ENCODE assay signal across 22 mouse cellular contexts in genomic region chr12:72719452-72720087, GRCm38 (mm10). TPM values are rescaled to one million over a fixed set of nuclear protein-coding genes. Genes with fewer than 3 reads are reported as not detected.
DNase-seq lines count a peak whose midpoint lies in the region; ATAC-seq and TF ChIP-seq lines count a peak whose summit lies in the region.
"Had no signal": no experiment of that assay in that cellular context is flagged by ENCODE, and none has a peak within 500 bp of the region (broad histone marks: within the 10 kb centered on the region; RNA-seq: fewer than 3 reads in every experiment).

No protein-coding gene starts in this region.

- H3K27me3 ChIP-seq in cerebellum, adult 2 months (ENCODE audit: control insufficient read depth, insufficient read depth, low read length): no peaks in the 10 kb centered on the region
- H3K27me3 ChIP-seq in heart, embryonic 16.5 days (ENCODE audit: control insufficient read depth, insufficient read depth, low read length): no peaks in the 10 kb centered on the region
- no peaks in the 10 kb centered on the region for H3K27me3 ChIP-seq in stomach, embryonic 14.5 days (ENCODE audit: control insufficient read depth, insufficient read depth, low read length)
- H3K27me3 ChIP-seq: embryonic facial prominence, embryonic 12.5 days; hindbrain, embryonic 15.5 days; limb, embryonic 15.5 days; midbrain, embryonic 12.5 days; neural tube, embryonic 13.5 days had no signal

- peak; percentile 91 for ATAC-seq in heart, embryonic 16.5 days (replicated peaks; ENCODE audit: extremely low read depth, insufficient read depth, low FRiP score)
- ATAC-seq in stomach, embryonic 14.5 days (ENCODE audit: insufficient number of reproducible peaks, insufficient read depth, low FRiP score, low read depth): peak; percentile 80; the same call in 1 of the 2 replicates
- ATAC-seq in megakaryocyte-erythroid progenitor cell, adult 5-6 weeks (replicated peaks; ENCODE audit: low FRiP score, low TSS enrichment, poor library complexity, severe bottlenecking): no peak
- ATAC-seq: CD4-positive, CD25-positive, alpha-beta regulatory T cell, adult 4 months; forebrain, embryonic 16.5 days had no signal

- H3K27ac ChIP-seq in cerebellum, adult 2 months (ENCODE audit: insufficient read depth, low read length): no peak overlapping the region
- peak overlapping the region; percentile 86 for H3K27ac ChIP-seq in heart, embryonic 16.5 days (ENCODE audit: low read length)
- H3K27ac ChIP-seq in stomach, embryonic 14.5 days (ENCODE audit: low read length): peak overlapping the region; percentile 86
- H3K27ac ChIP-seq: embryonic facial prominence, embryonic 12.5 days; hindbrain, embryonic 15.5 days; limb, embryonic 15.5 days; midbrain, embryonic 12.5 days; neural tube, embryonic 13.5 days had no signal

- H3K4me1 ChIP-seq in cerebellum, adult 2 months (ENCODE audit: control insufficient read depth, insufficient read depth, low read length): no peaks in the 10 kb centered on the region; the same call in 1 of the 2 replicates
- peaks cover 7% of the 10 kb centered on the region; the same call in 1 of the 2 replicates for H3K4me1 ChIP-seq in heart, embryonic 16.5 days (ENCODE audit: control insufficient read depth, insufficient read depth, low read length)
- H3K4me1 ChIP-seq in stomach, embryonic 14.5 days (ENCODE audit: control insufficient read depth, insufficient read depth, low read length): peaks cover 4% of the 10 kb centered on the region; the same call in 1 of the 2 replicates
- H3K4me1 ChIP-seq: hindbrain, embryonic 15.5 days; limb, embryonic 15.5 days; midbrain, embryonic 12.5 days; neural tube, embryonic 13.5 days had no signal

- no peaks in the 10 kb centered on the region for H3K9me3 ChIP-seq in heart, embryonic 16.5 days (replicated peaks; ENCODE audit: control insufficient read depth, low read length)
- no peaks in the 10 kb centered on the region for H3K9me3 ChIP-seq in stomach, embryonic 14.5 days (ENCODE audit: control insufficient read depth, low read depth, low read length)
- H3K9me3 ChIP-seq: embryonic facial prominence, embryonic 12.5 days; G1E; hindbrain, embryonic 15.5 days; limb, embryonic 15.5 days; midbrain, embryonic 12.5 days; neural tube, embryonic 13.5 days had no signal

- H3K4me2 ChIP-seq in heart, embryonic 16.5 days (ENCODE audit: low read depth, low read length): no peak overlapping the region
- H3K4me2 ChIP-seq in stomach, embryonic 14.5 days (replicated peaks; ENCODE audit: low read depth, low read length): 0 out of 2 replicates have a peak overlapping the region, but pooled peaks have one; percentile 12
- H3K4me2 ChIP-seq: embryonic facial prominence, embryonic 12.5 days; hindbrain, embryonic 15.5 days; limb, embryonic 15.5 days; midbrain, embryonic 12.5 days; neural tube, embryonic 13.5 days had no signal

- TF ChIP-seq CTCF in cerebellum, adult 2 months (IDR thresholded peaks at IDR 0.05; ENCODE audit: borderline replicate concordance, insufficient read depth, low read depth, low read length): no peak

- no peak overlapping the region for H3K4me3 ChIP-seq in cerebellum, adult 2 months (replicated peaks; ENCODE audit: insufficient read depth, low read depth, low read length)
- no peak overlapping the region for H3K4me3 ChIP-seq in heart, embryonic 16.5 days (ENCODE audit: low read length)
- no peak overlapping the region for H3K4me3 ChIP-seq in stomach, embryonic 14.5 days (ENCODE audit: low read depth, low read length)
- H3K4me3 ChIP-seq: embryonic facial prominence, embryonic 12.5 days; hindbrain, embryonic 15.5 days; limb, embryonic 15.5 days; midbrain, embryonic 12.5 days; neural tube, embryonic 13.5 days had no signal

- 0 out of 2 replicates have a peak overlapping the region, but pooled peaks have one; percentile 16 for H3K9ac ChIP-seq in heart, embryonic 16.5 days (ENCODE audit: low read length)
- H3K9ac ChIP-seq in stomach, embryonic 14.5 days (replicated peaks; ENCODE audit: low read depth, low read length): no peak overlapping the region
- H3K9ac ChIP-seq: embryonic facial prominence, embryonic 12.5 days; hindbrain, embryonic 15.5 days; limb, embryonic 15.5 days; midbrain, embryonic 12.5 days; neural tube, embryonic 13.5 days had no signal

- TF ChIP-seq POLR2A in cerebellum, adult 2 months (IDR thresholded peaks at IDR 0.05; ENCODE audit: borderline replicate concordance, insufficient read depth, low read length): no peak

- 46% methylated on average over 11 of the region's 11 CpGs for WGBS in cerebellum, adult 2 months
- WGBS in heart, embryonic 16.5 days: 34% methylated on average over 11 of the region's 11 CpGs
- WGBS in stomach, embryonic 14.5 days: 29% methylated on average over 11 of the region's 11 CpGs

- no peaks in the 10 kb centered on the region for H3K36me3 ChIP-seq in heart, embryonic 16.5 days (ENCODE audit: control insufficient read depth, insufficient read depth)
- no peaks in the 10 kb centered on the region for H3K36me3 ChIP-seq in stomach, embryonic 14.5 days (ENCODE audit: control insufficient read depth, insufficient read depth, low read length)
- H3K36me3 ChIP-seq: embryonic facial prominence, embryonic 12.5 days; G1E; hindbrain, embryonic 15.5 days; limb, embryonic 15.5 days; midbrain, embryonic 12.5 days; neural tube, embryonic 13.5 days had no signal

- DNase-seq in cerebellum, postnatal 10 days: peak; percentile 20 to 26
- no peak for DNase-seq in cerebellum, adult 2 months
- peak; percentile 38 for DNase-seq in heart, adult 8-10 months (ENCODE audit: low spot score)
- no peak for DNase-seq in thymus, postnatal 10 days (ENCODE audit: low spot score in 2 of 2)
- no peak for DNase-seq in cerebellum, adult 9-10 months
- DNase-seq: cerebellum, adult 11 months; layer of hippocampus, postnatal 36 days; lung, adult 18-20 months; lung, postnatal 4 days; right cerebral cortex, postnatal 4 days; thymus, postnatal 14 days had no signal

RNA-seq across cellular contexts. Expression of gene Ppm1a, which starts 37.7 kb away (rescaled TPM):
- polyA plus RNA-seq in cerebellum, adult 2 months (2012; rRNA removed): 168 and 184 TPM in 2 replicates
- total RNA-seq in heart, adult 8-10 months (2022): 100 to 1,000 TPM; 237 to 283 (median 258) TPM
- polyA plus RNA-seq in heart, embryonic 16.5 days (2015; fragmentation: Nextera tagmentation; extraction: Ambion mirVana): 29.0 and 38.4 TPM in 2 replicates
- polyA plus RNA-seq in stomach, embryonic 14.5 days (2014; fragmentation: Nextera tagmentation; extraction: Ambion mirVana): 52.4 and 61.3 TPM in 2 replicates
- total RNA-seq in megakaryocyte-erythroid progenitor cell, adult 5-6 weeks (2014; fragmentation: Nextera tagmentation): 69.9 and 88.3 TPM in 2 replicates
- 137 and 152 TPM in 2 replicates for total RNA-seq in megakaryocyte-erythroid progenitor cell, adult 5-6 weeks (2017)

RNA-seq across cellular contexts. Expression of gene Dhrs7, which starts 54.9 kb away (rescaled TPM):
- polyA plus RNA-seq in cerebellum, adult 2 months (2012; rRNA removed): 43.8 and 44.9 TPM in 2 replicates
- 10 to 100 TPM; 60.9 to 71.2 (median 69.3) TPM for total RNA-seq in heart, adult 8-10 months (2022)
- polyA plus RNA-seq in heart, embryonic 16.5 days (2015; fragmentation: Nextera tagmentation; extraction: Ambion mirVana): 89.5 and 101 TPM in 2 replicates
- 16.1 and 21.9 TPM in 2 replicates for polyA plus RNA-seq in stomach, embryonic 14.5 days (2014; fragmentation: Nextera tagmentation; extraction: Ambion mirVana)
- 1.4 and 1.6 TPM in 2 replicates for total RNA-seq in megakaryocyte-erythroid progenitor cell, adult 5-6 weeks (2014; fragmentation: Nextera tagmentation)
- 3.1 and 10.7 TPM in 2 replicates for total RNA-seq in megakaryocyte-erythroid progenitor cell, adult 5-6 weeks (2017)

Comparison
In these comparisons a context has a peak if more than half of its experiments do, and no peak if none do; other contexts are left out.
1. DNase-seq: peak in cerebellum, postnatal 10 days (2 of 2) and heart, adult 8-10 months (single experiment); none in cerebellum, adult 2 months (0 of 2), thymus, postnatal 10 days (0 of 2) and cerebellum, adult 9-10 months (single experiment).